ENCODE assay signal across 8 mouse cellular contexts in the genomic region with DNA sequence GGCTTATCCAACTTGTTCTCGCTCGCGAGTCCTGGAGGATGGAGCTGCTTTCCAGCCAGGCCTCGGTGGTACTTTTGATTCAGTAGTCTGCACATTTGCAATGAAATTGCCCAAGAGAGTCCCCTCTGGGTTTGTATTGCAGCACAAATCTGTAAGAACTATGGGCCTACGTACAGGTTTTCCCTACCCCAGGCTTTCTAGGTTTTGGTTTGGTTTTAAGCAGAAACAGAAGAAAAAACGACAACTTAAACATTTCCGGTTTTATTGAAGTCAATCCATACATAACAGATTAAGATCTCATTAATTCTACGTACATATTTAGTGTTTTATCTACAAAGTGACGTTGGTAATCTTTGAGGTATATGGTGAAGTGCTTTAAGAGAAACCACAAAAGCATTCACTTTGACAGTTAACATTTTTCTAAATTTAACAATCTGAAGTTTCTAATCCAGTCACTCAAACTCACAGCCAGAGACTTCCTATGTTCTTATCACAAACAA. TPM values are rescaled to one million over a fixed set of nuclear protein-coding genes. Genes with fewer than 3 reads are reported as not detected.
DNase-seq lines count a peak whose midpoint lies in the region; ATAC-seq and TF ChIP-seq lines count a peak whose summit lies in the region.

No protein-coding gene starts in this region.

- peak overlapping the region; percentile 92 for H3K4me3 ChIP-seq in testis, adult 2 months (ENCODE audit: control insufficient read depth, low read depth, low read length)
- peak overlapping the region; percentile 86 for H3K4me3 ChIP-seq in intestine, postnatal 0 days (ENCODE audit: low read depth, low read length)
- H3K4me3 ChIP-seq in stomach, embryonic 14.5 days (ENCODE audit: low read depth, low read length) = peak overlapping the region; percentile 66

- no peaks in the 10 kb centered on the region for H3K9me3 ChIP-seq in intestine, postnatal 0 days (ENCODE audit: control insufficient read depth)
- no peaks in the 10 kb centered on the region for H3K9me3 ChIP-seq in stomach, embryonic 14.5 days (ENCODE audit: control insufficient read depth, low read depth, low read length)

- peak; percentile 5 for DNase-seq in cerebellum, adult 9-10 months
- DNase-seq in cerebellum, postnatal 4 days (ENCODE audit: low spot score in 2 of 2) = no peak
- no peak for DNase-seq in testis, postnatal 10 days (ENCODE audit: low spot score)
- DNase-seq in ovary, adult 18-20 months (ENCODE audit: low spot score) = no peak
- DNase-seq in thymus, postnatal 25 days = no peak

- H3K9ac ChIP-seq in intestine, postnatal 0 days (ENCODE audit: low read depth, low read length) = peak overlapping the region; percentile 62
- peak overlapping the region; percentile 45; the same call in 1 of the 2 replicates for H3K9ac ChIP-seq in stomach, embryonic 14.5 days (replicated peaks; ENCODE audit: low read depth, low read length)

- no peaks in the 10 kb centered on the region for H3K27me3 ChIP-seq in testis, adult 2 months (ENCODE audit: control insufficient read depth, insufficient read depth, low read length)
- no peaks in the 10 kb centered on the region for H3K27me3 ChIP-seq in intestine, postnatal 0 days (replicated peaks; ENCODE audit: control insufficient read depth, insufficient read depth, low read length)
- H3K27me3 ChIP-seq in stomach, embryonic 14.5 days (ENCODE audit: control insufficient read depth, insufficient read depth, low read length) = no peaks in the 10 kb centered on the region

- peak overlapping the region; percentile 100 for H3K4me2 ChIP-seq in intestine, postnatal 0 days (replicated peaks; ENCODE audit: low read depth)
- peak overlapping the region; percentile 100 for H3K4me2 ChIP-seq in stomach, embryonic 14.5 days (replicated peaks; ENCODE audit: low read depth, low read length)

- ATAC-seq in intestine, postnatal 0 days = no peak
- no peak for ATAC-seq in stomach, embryonic 14.5 days (ENCODE audit: insufficient number of reproducible peaks, insufficient read depth, low FRiP score, low read depth)

- H3K27ac ChIP-seq in testis, adult 2 months (ENCODE audit: control insufficient read depth, insufficient read depth, low read depth, low read length) = peak overlapping the region; percentile 49; the same call in 1 of the 2 replicates
- H3K27ac ChIP-seq in intestine, postnatal 0 days (ENCODE audit: low read depth, low read length) = no peak overlapping the region
- no peak overlapping the region for H3K27ac ChIP-seq in stomach, embryonic 14.5 days (ENCODE audit: low read length)

- TF ChIP-seq CTCF in testis, adult 2 months (IDR thresholded peaks at IDR 0.05; ENCODE audit: control insufficient read depth, insufficient read depth, insufficient replicate concordance, low read depth, low read length) = no peak
- no peak for TF ChIP-seq CTCF in intestine, postnatal 0 days (IDR thresholded peaks at IDR 0.05; ENCODE audit: low read depth)

- H3K36me3 ChIP-seq in testis, adult 2 months (ENCODE audit: control insufficient read depth, insufficient read depth, low read length) = no peaks in the 10 kb centered on the region
- H3K36me3 ChIP-seq in intestine, postnatal 0 days (ENCODE audit: control insufficient read depth, insufficient read depth) = no peaks in the 10 kb centered on the region; the same call in 1 of the 2 replicates
- no peaks in the 10 kb centered on the region for H3K36me3 ChIP-seq in stomach, embryonic 14.5 days (ENCODE audit: control insufficient read depth, insufficient read depth, low read length)

- no peak for TF ChIP-seq POLR2A in testis, adult 2 months (IDR thresholded peaks at IDR 0.05; ENCODE audit: control insufficient read depth, low read depth, low read length)

- H3K4me1 ChIP-seq in testis, adult 2 months (ENCODE audit: control insufficient read depth, insufficient read depth, low read length) = peaks cover 8% of the 10 kb centered on the region
- H3K4me1 ChIP-seq in intestine, postnatal 0 days (replicated peaks; ENCODE audit: control insufficient read depth, insufficient read depth, low read length) = no peaks in the 10 kb centered on the region
- H3K4me1 ChIP-seq in stomach, embryonic 14.5 days (ENCODE audit: control insufficient read depth, insufficient read depth, low read length) = no peaks in the 10 kb centered on the region

- WGBS in intestine, postnatal 0 days = 25% methylated on average over 9 of the region's 9 CpGs
- 19% methylated on average over 9 of the region's 9 CpGs for WGBS in stomach, embryonic 14.5 days

RNA-seq across cellular contexts. Expression of a gene that starts 0.6 kb away (rescaled TPM):
- polyA plus RNA-seq in testis, adult 2 months (2012; rRNA removed) = 1.0 and 1.3 TPM in 2 replicates
- 2.0 and 2.6 TPM in 2 replicates for polyA plus RNA-seq in intestine, postnatal 0 days (2015; fragmentation: Nextera tagmentation; extraction: Ambion mirVana)
- 3.1 and 3.2 TPM in 2 replicates for polyA plus RNA-seq in stomach, embryonic 14.5 days (2014; fragmentation: Nextera tagmentation; extraction: Ambion mirVana)

RNA-seq across cellular contexts. Expression of a gene that starts 53.6 kb away (rescaled TPM):
- 9.9 and 11.0 TPM in 2 replicates for polyA plus RNA-seq in testis, adult 2 months (2012; rRNA removed)
- polyA plus RNA-seq in intestine, postnatal 0 days (2015; fragmentation: Nextera tagmentation; extraction: Ambion mirVana) = 5.8 and 7.0 TPM in 2 replicates
- polyA plus RNA-seq in stomach, embryonic 14.5 days (2014; fragmentation: Nextera tagmentation; extraction: Ambion mirVana) = 36.0 and 36.4 TPM in 2 replicates
